In genomic region chr11:41157321-41157720, GRCm38 (mm10) we compare ENCODE assay signal across 28 mouse cellular contexts.
DNase-seq lines count a peak whose midpoint lies in the region; TF ChIP-seq lines count a peak whose summit lies in the region.
"Had no signal": no experiment of that assay in that cellular context is flagged by ENCODE, and none has a peak within 500 bp of the region (broad histone marks: within the 10 kb centered on the region; RNA-seq: fewer than 3 reads in every experiment).

No protein-coding gene starts in this region.

- H3K27ac ChIP-seq in cerebellum, adult 2 months (ENCODE audit: insufficient read depth, low read length), result no peak overlapping the region
- H3K27ac ChIP-seq: embryonic facial prominence, embryonic 12.5 days; forebrain, embryonic 10.5 days; forebrain, embryonic 15.5 days; heart, embryonic 10.5 days; heart, embryonic 15.5 days; hindbrain, embryonic 13.5 days; liver, embryonic 13.5 days; midbrain, embryonic 15.5 days; neural tube, embryonic 12.5 days; stomach, postnatal 0 days had no signal

- no peak for TF ChIP-seq CTCF in cerebellum, adult 2 months (IDR thresholded peaks at IDR 0.05; ENCODE audit: borderline replicate concordance, insufficient read depth, low read depth, low read length)

- intact Hi-C loops in left cerebral cortex, postnatal 4 days (cut with DNase I), result no loop called here
- intact Hi-C loops in heart, postnatal 14 days (cut with DNase I), result no loop called here

- peaks cover 7% of the 10 kb centered on the region; the same call in 1 of the 2 replicates for H3K4me1 ChIP-seq in cerebellum, adult 2 months (ENCODE audit: control insufficient read depth, insufficient read depth, low read length)
- H3K4me1 ChIP-seq: embryonic facial prominence, embryonic 12.5 days; heart, embryonic 10.5 days; heart, embryonic 15.5 days; liver, embryonic 13.5 days; megakaryocyte, embryonic 14.5 days; neural tube, embryonic 12.5 days had no signal

- 42% methylated on average over 11 of the region's 11 CpGs for WGBS in cerebellum, adult 2 months

- no peak overlapping the region for H3K4me3 ChIP-seq in cerebellum, adult 2 months (replicated peaks; ENCODE audit: insufficient read depth, low read depth, low read length)
- H3K4me3 ChIP-seq: embryonic facial prominence, embryonic 12.5 days; forebrain, embryonic 10.5 days; forebrain, embryonic 15.5 days; heart, embryonic 10.5 days; heart, embryonic 15.5 days; hindbrain, embryonic 13.5 days; liver, embryonic 13.5 days; megakaryocyte, embryonic 14.5 days; midbrain, embryonic 15.5 days; neural tube, embryonic 12.5 days had no signal

- DNase-seq in left cerebral cortex, postnatal 4 days, result peak; percentile 56
- DNase-seq in left cerebral cortex, adult 18-20 months (ENCODE audit: low spot score in 2 of 2), result no peak
- DNase-seq in Muller cell, postnatal 12 days (ENCODE audit: inconsistent ontology term), result peak; percentile 24
- peak; percentile 34 to 67 for DNase-seq in cerebellum, adult 2 months
- peak; percentile 54 to 70 for DNase-seq in cerebellum, postnatal 14 days
- no peak for DNase-seq in kidney, postnatal 4 days
- no peak for DNase-seq in heart, postnatal 14 days
- no peak for DNase-seq in adrenal gland, adult 18-20 months (ENCODE audit: low spot score in 2 of 2)
- DNase-seq: adrenal gland, adult 8-10 months; embryo, embryonic 11 days; gastrocnemius, postnatal 25 days; heart, adult 11 months; heart, postnatal 36 days; kidney, postnatal 14 days; liver, embryonic 13.5 days; lung, adult 18-20 months; lung, postnatal 4 days; right cerebral cortex, postnatal 4 days had no signal

- no peak for TF ChIP-seq POLR2A in cerebellum, adult 2 months (IDR thresholded peaks at IDR 0.05; ENCODE audit: borderline replicate concordance, insufficient read depth, low read length)

- no peaks in the 10 kb centered on the region for H3K27me3 ChIP-seq in cerebellum, adult 2 months (ENCODE audit: control insufficient read depth, insufficient read depth, low read length)
- H3K27me3 ChIP-seq: embryonic facial prominence, embryonic 12.5 days; forebrain, embryonic 15.5 days; heart, embryonic 15.5 days; hindbrain, embryonic 13.5 days; liver, embryonic 13.5 days; megakaryocyte, embryonic 14.5 days; midbrain, embryonic 15.5 days; neural tube, embryonic 12.5 days had no signal

Comparison
In these comparisons a context has a peak if more than half of its experiments do, and no peak if none do; other contexts are left out.
1. DNase-seq: peak in left cerebral cortex, postnatal 4 days (single experiment), Muller cell, postnatal 12 days (single experiment), cerebellum, adult 2 months (2 of 2) and cerebellum, postnatal 14 days (2 of 2); none in left cerebral cortex, adult 18-20 months (0 of 2), kidney, postnatal 4 days (0 of 2), heart, postnatal 14 days (0 of 2) and adrenal gland, adult 18-20 months (0 of 2).